Mouse (Mus musculus) WW6 (cell line): Measurements from ENCODE around the gene Napb.
"Not testable (repeated sequence)": the region's sequence is repeated elsewhere in the genome, so short reads cannot be mapped to it uniquely, and the experiment has no call there.

Experiments used
- DNase-seq: peaks from one replicate; pipeline ENCODE4 v3.0.0-alpha.2; 2013; ENCODE audit warnings: low read depth, low spot score

The Napb gene

GRCm38 (mm10) chr2:148732327-148733000 lies at the start of gene Napb:
Gene Napb, minus strand, starts transcription at chr2:148732467.
- DNase-seq: peak; percentile 81

DNA sequence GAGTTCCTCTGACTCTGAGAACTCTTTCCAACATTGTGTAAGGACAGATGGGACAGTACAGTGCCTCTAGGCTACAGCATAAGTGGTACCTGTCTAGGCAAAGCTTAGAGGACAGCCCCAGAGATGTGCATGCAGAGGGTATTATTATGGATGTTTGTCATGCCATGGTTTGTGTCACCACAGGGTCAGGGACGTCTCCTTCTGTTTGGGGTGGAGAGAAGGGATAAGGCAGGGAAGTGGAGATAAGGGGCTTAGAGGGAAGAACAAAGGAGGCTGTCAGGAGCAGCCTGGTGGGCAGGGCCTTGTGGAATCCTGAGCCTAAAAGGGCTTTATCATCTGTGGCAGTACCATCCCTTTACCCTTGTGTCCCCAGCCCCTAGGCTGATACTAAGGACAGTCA lies 49.4 kb upstream of the Napb start, which contains the start of gene 8030411F24Rik:
8030411F24Rik (plus strand) TSS at position 301 of the 400 bp plus-strand sequence.
- no peak for DNase-seq

- DNase-seq: not testable (repeated sequence)
Measured at GRCm38 (mm10) chr2:148771397-148771796, 39.1 kb upstream of the Napb start, which contains the start of gene Cst11. Gene Cst11, minus strand, starts transcription at chr2:148771497.

DNA sequence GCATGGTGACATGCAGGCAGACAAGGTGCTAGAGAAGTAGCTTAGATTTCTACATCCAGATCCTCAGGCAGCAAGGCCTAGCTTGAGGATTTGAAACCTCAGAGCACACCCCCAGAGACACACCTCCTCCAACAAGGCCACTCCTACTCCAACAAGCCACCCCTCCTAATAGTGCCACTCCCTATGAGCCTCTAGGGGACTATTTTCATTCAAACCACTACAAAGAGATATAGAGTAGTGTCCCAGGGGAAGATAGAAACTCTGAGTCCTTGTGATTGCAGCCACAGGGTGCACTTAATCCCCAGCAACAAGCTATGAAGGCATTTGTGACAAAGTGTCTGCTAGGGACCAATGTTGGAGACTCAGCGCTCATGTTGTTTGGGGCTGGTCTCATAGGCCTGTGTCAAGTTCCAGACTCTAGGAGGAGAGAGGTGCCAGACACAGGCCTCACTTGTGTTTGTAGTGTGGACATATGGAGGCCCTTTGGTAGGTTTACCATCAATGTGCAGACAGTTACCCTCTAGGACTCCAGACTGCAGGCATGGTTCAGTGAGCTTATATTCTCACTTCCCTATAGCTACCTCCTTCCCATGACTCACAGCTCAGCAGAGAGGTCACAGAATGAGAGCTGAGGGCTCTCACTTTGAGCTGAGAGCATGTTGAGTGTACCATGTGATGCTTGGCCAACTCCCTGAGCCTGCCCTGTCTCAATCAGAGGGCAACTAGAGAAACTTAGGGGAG lies 31.6 kb upstream of the Napb start:
- DNase-seq: no peak

GRCm38 (mm10) chr2:148754310-148754846 lies 22.1 kb upstream of the Napb start:
- DNase-seq: no peak

- DNase-seq: peak; percentile 53
Measured at GRCm38 (mm10) chr2:148751893-148752813, 19.9 kb upstream of the Napb start.

- no peak for DNase-seq
Measured at GRCm38 (mm10) chr2:148750058-148750457, 17.8 kb upstream of the Napb start, which contains the start of gene Cstl1. Gene Cstl1, plus strand, starts transcription at chr2:148750358.

- no peak for DNase-seq
Measured at GRCm38 (mm10) chr2:148743846-148744407, 11.7 kb upstream of the Napb start.

DNA sequence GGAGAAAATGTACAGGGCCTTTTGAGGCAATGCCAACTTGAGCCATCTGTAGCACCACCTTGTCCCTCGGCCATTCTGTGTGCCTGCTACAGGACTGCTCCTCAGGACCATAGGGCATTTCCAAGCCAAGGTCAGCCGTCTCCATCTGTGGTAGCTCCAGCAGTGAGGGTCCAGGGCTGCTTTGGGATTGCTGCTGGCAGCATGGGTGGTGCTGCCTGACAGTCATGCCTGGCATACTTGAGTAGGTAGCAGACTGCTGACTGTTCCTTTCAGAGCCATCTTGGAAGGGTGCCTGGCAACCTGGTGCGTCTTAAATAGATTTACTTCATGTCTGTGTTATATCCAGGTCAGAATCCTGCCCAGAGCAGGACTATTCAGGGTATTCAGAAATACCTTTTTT lies 10.7 kb upstream of the Napb start:
- no peak for DNase-seq

GRCm38 (mm10) chr2:148731614-148732326 lies 497 bp downstream of the Napb start:
- no peak for DNase-seq

DNA sequence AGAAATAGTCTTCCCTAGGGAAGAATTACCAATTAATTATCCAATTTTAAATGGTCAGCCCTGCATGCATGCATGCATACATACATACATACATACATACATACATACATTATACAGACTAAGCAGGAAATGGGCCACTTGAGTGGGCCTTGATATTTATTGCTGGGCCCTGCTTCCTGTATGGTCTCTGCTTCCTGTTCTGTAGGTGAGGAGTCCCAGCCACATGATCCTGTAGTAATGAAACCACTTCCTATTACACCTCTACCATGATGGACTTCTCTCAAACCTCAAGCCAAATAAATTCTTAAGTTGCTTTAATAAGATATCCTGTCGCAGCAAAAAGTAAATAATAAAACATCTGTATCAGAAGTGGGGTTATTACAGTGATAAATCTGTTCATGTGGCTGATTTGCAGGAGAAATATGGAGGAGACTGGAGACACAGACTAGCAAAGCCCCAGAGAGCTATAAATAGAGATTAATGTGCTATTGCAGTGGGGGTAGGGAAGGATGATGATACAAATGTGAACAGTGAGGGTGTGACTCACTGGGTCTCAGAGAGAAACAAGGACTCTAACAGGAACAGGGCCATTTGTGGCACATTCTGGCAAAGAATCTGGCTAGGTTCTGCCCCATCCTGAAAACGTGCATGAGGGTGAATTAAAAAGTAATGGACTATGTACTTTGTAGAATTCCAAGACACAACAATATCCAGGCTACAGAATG lies 12.8 kb downstream of the Napb start:
- no peak for DNase-seq

GRCm38 (mm10) chr2:148717072-148717471 lies 15.2 kb downstream of the Napb start:
- no peak for DNase-seq

DNA sequence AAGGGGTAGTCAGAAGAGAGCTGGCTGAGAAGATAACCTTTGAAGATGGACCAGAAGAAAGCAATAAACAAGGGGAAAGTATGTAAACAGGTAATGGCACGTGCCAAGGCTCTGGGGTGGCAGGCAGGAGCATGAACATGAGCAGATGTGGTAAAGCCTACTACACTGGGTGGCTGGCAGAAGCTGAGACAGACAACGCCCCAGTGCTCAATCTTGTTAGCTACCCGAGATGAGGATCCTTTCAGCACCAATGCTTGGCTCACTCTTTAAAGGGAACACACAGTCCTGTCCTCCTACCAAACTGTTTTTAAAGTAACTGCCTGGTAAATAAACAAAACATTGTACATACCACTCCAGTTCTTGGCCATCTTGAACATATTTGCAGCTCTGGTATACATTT lies 19.9 kb downstream of the Napb start:
- DNase-seq: no peak

DNA sequence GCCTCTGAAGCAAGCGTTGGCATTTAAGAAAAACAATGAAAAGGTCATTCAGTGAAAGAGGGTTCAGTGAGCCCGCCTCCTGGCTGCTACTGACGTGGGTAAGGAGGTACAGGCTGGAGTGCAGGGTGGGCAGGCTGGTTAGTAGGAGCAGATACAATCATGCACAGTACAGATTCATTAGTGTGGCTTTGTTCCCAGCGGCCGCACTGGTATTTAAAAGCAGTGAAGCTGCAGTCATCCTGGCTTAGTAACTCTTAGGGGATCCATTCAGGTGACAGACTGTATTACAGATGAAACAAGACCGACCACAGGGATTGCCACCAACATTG lies 25.1 kb downstream of the Napb start:
- DNase-seq: no peak

DNA sequence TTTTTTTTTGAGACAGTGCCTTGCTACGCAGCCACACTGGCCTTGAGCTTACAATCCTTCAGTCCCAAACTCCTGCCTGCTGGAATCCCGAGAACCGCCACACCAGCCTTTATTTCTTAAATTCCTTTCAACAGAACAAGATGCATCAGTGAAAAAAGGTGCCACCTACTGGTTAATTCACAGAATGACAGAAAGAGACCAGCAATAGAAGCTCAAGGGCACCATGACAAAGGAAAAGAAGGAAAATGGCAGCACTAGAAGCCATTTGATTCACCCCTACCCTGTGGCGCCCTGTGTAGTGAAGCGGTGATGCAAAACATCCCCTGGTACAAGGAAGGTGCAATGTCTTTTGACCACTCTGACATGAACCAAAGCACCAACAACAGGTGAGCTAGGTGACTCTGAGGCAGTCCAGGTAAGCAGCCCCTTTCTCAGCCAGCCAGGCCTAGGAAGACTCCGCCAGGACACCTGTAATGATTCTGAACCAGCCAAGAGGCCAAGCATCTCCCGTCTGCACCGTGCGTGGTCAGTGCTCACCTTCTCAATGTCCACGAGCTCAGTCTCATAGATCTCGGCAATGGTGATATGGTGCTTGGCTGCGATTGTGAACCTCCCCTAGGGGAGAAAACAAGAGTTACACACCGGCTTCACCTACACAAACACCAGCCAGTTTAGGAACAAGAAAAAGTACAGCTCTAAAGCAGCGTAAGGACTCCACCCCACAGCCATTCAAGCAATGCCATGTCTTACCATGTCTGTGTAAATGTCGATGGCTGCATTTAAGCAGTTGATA lies 25.7 kb downstream of the Napb start:
- DNase-seq: no peak

DNA sequence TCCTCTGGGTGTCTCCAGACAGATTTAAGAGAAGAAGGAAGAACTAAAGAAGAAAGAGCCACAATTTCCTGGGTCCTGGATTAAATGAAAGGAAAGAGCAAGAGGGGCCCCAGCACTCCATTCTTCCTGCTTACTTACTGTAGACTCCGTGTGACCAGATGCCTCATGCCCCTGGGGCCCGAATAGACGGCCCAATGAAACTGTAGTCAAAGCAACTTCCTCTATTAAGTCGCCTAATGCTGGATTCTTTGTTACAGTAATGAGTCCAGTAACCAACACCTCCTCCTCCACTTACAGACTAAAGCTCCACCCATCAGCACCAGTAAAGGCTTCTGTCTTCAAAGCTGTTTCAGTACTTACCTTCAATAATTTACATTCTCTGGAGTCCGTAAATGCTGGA lies 33.7 kb downstream of the Napb start:
- DNase-seq: no peak

DNA sequence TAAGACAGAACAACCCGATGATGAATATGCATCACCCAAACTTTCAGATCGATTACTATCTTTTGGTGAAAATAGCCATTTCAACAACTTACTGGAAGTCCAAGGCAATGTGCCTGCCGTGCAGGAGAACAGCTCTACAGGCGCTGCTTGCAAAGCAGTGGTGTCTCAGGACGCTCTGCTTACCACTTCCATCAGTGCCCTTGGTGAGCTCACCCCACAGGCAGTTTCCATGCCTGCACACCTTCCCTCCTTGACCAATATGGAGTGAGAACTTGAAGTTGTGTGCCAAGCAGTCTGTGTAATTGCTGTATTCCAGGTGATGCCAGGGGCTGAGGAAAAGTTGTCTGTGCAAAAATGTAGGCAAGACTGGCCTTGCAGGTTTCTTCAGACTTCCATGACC lies 41.5 kb downstream of the Napb start:
- DNase-seq: no peak

DNA sequence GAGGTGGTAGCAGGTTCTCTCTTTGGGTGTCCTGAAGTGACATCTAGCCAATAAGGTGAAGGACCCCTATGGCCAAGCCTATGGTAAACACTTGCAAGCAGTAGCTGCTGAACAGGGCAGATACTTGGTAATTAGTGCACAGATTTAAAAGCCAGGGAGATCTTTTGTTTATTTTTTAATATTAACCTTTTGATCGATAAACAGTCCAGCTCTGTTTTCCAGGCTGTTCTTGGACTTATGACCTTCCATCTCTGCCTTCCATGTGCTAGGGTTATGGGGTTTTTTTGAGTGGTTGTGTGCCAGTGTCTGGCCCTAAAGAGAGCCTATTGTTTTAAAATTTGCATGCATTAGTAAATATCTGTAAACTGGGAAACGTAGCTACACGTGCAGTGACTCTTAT lies 42.0 kb downstream of the Napb start:
- DNase-seq: no peak

- no peak for DNase-seq
Measured at GRCm38 (mm10) chr2:148689444-148690140, 42.7 kb downstream of the Napb start.
